ENCODE assay signal across 8 mouse cellular contexts in genomic region chr13:42048991-42049773, GRCm38 (mm10). TPM values are rescaled to one million over a fixed set of nuclear protein-coding genes. Genes with fewer than 3 reads are reported as not detected.
DNase-seq lines count a peak whose midpoint lies in the region; ATAC-seq and TF ChIP-seq lines count a peak whose summit lies in the region.

No protein-coding gene starts in this region.

- peak overlapping the region; percentile 92 for H3K9ac ChIP-seq in heart, embryonic 13.5 days
- H3K9ac ChIP-seq in neural tube, embryonic 15.5 days (replicated peaks): peak overlapping the region; percentile 62

- peak overlapping the region; percentile 82 for H3K4me3 ChIP-seq in bone marrow, adult 2 months (replicated peaks; ENCODE audit: control insufficient read depth, low read depth, low read length)
- peak overlapping the region; percentile 86 for H3K4me3 ChIP-seq in erythroblast, embryonic 14.5 days (replicated peaks)
- H3K4me3 ChIP-seq in heart, embryonic 13.5 days: peak overlapping the region; percentile 76
- peak overlapping the region; percentile 62 for H3K4me3 ChIP-seq in neural tube, embryonic 15.5 days (replicated peaks)

- peaks cover 18% of the 10 kb centered on the region for H3K27me3 ChIP-seq in erythroblast, embryonic 14.5 days (ENCODE audit: control insufficient read depth)
- H3K27me3 ChIP-seq in heart, embryonic 13.5 days (replicated peaks): no peaks in the 10 kb centered on the region
- H3K27me3 ChIP-seq in neural tube, embryonic 15.5 days (replicated peaks): no peaks in the 10 kb centered on the region

- 1% methylated on average over 48 of the region's 48 CpGs for WGBS in bone marrow, adult 2 months
- WGBS in heart, embryonic 13.5 days: 1% methylated on average over 48 of the region's 48 CpGs
- under 1% methylated on average over 46 of the region's 48 CpGs for WGBS in neural tube, embryonic 15.5 days

- peak overlapping the region; percentile 90 for H3K27ac ChIP-seq in bone marrow, adult 2 months (ENCODE audit: control insufficient read depth, insufficient read depth, low read depth, low read length, poor library complexity)
- peak overlapping the region; percentile 92 for H3K27ac ChIP-seq in heart, embryonic 13.5 days (replicated peaks)
- peak overlapping the region; percentile 74 for H3K27ac ChIP-seq in neural tube, embryonic 15.5 days (replicated peaks)

- H3K4me2 ChIP-seq in heart, embryonic 13.5 days: peak overlapping the region; percentile 81
- H3K4me2 ChIP-seq in neural tube, embryonic 15.5 days: peak overlapping the region; percentile 93

- TF ChIP-seq CTCF in bone marrow, adult 2 months (IDR thresholded peaks at IDR 0.05; ENCODE audit: control insufficient read depth, insufficient read depth, low read length): no peak

- TF ChIP-seq POLR2A in bone marrow, adult 2 months (IDR thresholded peaks at IDR 0.05; ENCODE audit: borderline replicate concordance, control insufficient read depth, low read depth, low read length): no peak

- H3K4me1 ChIP-seq in bone marrow, adult 2 months (ENCODE audit: control insufficient read depth, insufficient read depth, low read length): no peaks in the 10 kb centered on the region; the same call in 1 of the 2 replicates
- peaks cover 43% of the 10 kb centered on the region for H3K4me1 ChIP-seq in erythroblast, embryonic 14.5 days (ENCODE audit: control insufficient read depth)
- peaks cover 25% of the 10 kb centered on the region for H3K4me1 ChIP-seq in heart, embryonic 13.5 days
- peaks cover 28% of the 10 kb centered on the region for H3K4me1 ChIP-seq in neural tube, embryonic 15.5 days

- H3K9me3 ChIP-seq in erythroblast, embryonic 14.5 days (ENCODE audit: control insufficient read depth, low read length): no peaks in the 10 kb centered on the region
- no peaks in the 10 kb centered on the region for H3K9me3 ChIP-seq in heart, embryonic 13.5 days
- no peaks in the 10 kb centered on the region for H3K9me3 ChIP-seq in neural tube, embryonic 15.5 days (replicated peaks)

- DNase-seq in B cell, adult 2 months: peak; percentile 50 to 57
- DNase-seq in kidney, postnatal 10 days: peak; percentile 90
- peak; percentile 84 to 88 for DNase-seq in lung, adult 18-20 months
- DNase-seq in testis, postnatal 10 days (ENCODE audit: low spot score): peak; percentile 81

- H3K36me3 ChIP-seq in erythroblast, embryonic 14.5 days (ENCODE audit: control insufficient read depth): no peaks in the 10 kb centered on the region
- no peaks in the 10 kb centered on the region for H3K36me3 ChIP-seq in heart, embryonic 13.5 days
- no peaks in the 10 kb centered on the region for H3K36me3 ChIP-seq in neural tube, embryonic 15.5 days

- ATAC-seq in heart, embryonic 13.5 days (ENCODE audit: extremely low read depth, insufficient number of reproducible peaks, low FRiP score, low TSS enrichment): no peak
- peak; percentile 9; the same call in 1 of the 2 replicates for ATAC-seq in neural tube, embryonic 15.5 days (ENCODE audit: low FRiP score)

RNA-seq across cellular contexts. Expression of gene Hivep1, which starts 2.6 kb away (rescaled TPM):
- polyA plus RNA-seq in bone marrow, adult 2 months (2011; ENCODE audit: insufficient read depth, insufficient read length, low replicate concordance, missing spikeins): 5.2 and 7.9 TPM in 2 replicates
- 1.6 and 2.5 TPM in 2 replicates for polyA plus RNA-seq in erythroblast, embryonic 14.5 days (2012)
- 8.3 and 8.5 TPM in 2 replicates for polyA plus RNA-seq in heart, embryonic 13.5 days (2015; fragmentation: Nextera tagmentation; extraction: Ambion mirVana)
- polyA plus RNA-seq in neural tube, embryonic 15.5 days (2015; fragmentation: Nextera tagmentation; extraction: Ambion mirVana): 15.6 and 17.6 TPM in 2 replicates
